Mouse (Mus musculus) stomach, embryonic 15.5 days (tissue): ENCODE results near the gene Shld1. TPM values are rescaled to one million over a fixed set of nuclear protein-coding genes. Genes with fewer than 3 reads are reported as not detected.

Experiments
- ATAC-seq: fragments of 200-750 bp; cut with Nextera tagmentation; 2 replicates; pipeline ENCODE4 v1.8.0; 2017; ENCODE audit warnings: low read depth, moderate number of reproducible peaks, moderate TSS enrichment; ENCODE audit not compliant: insufficient read depth, low FRiP score
- H3K27ac ChIP-seq: fragments of 300-500 bp; sonication (generic); 2 replicates; pipeline ENCODE4 v1.5.1; 2015; ENCODE audit warnings: mild to moderate bottlenecking, inconsistent platforms
- H3K27me3 ChIP-seq: fragments of 300-500 bp; sonication (generic); replicated peaks from 2 replicates; pipeline ENCODE4 v1.6.1; 2015; ENCODE audit warnings: inconsistent platforms
- H3K36me3 ChIP-seq: fragments of 300-500 bp; sonication (generic); 2 replicates; pipeline ENCODE4 v1.6.1; 2015; ENCODE audit warnings: inconsistent platforms
- H3K4me1 ChIP-seq: fragments of 300-500 bp; sonication (generic); 2 replicates; pipeline ENCODE4 v1.6.1; 2015; ENCODE audit warnings: inconsistent platforms
- H3K4me2 ChIP-seq: fragments of 300-500 bp; sonication (generic); 2 replicates; pipeline ENCODE4 v1.6.1; 2015; ENCODE audit warnings: mild to moderate bottlenecking, inconsistent platforms
- H3K4me3 ChIP-seq: fragments of 300-500 bp; sonication (generic); replicated peaks from 2 replicates; pipeline ENCODE4 v1.5.1; 2015; ENCODE audit warnings: inconsistent platforms
- H3K9ac ChIP-seq: fragments of 300-500 bp; sonication (generic); 2 replicates; pipeline ENCODE4 v1.6.1; 2015; ENCODE audit warnings: inconsistent platforms
- H3K9me3 ChIP-seq: fragments of 300-500 bp; sonication (generic); 2 replicates; pipeline ENCODE4 v1.6.1; 2016; ENCODE audit warnings: inconsistent platforms
- WGBS: fragments of 180-500 bp; shearing (Covaris S2); methylation state at CpG from one replicate; pipeline ENCODE4 v1.1.7; 2015; 5-methylcytosine and 5-hydroxymethylcytosine counted together
- polyA plus RNA-seq: library from polyadenylated mRNA; unstranded; fragments of >200 nt; fragmentation: Nextera tagmentation; extraction: Ambion mirVana; gene quantifications from 2 replicates; pipeline ENCODE4 v1.2.1, GENCODE M21; 2015

The Shld1 gene
- 12.1 and 13.6 TPM in 2 replicates for polyA plus RNA-seq

- Histone ChIP-seq H3K4me3 (peak within 1 kb of the TSS; percentile 60), H3K4me2 (peak within 1 kb of the TSS; percentile 54), H3K27me3 (no peaks in the 10 kb centered on the region), H3K9ac (no peak within 1 kb of the TSS), H3K4me1 (0 out of 2 replicates have a peak, but pooled peaks cover 6% of the 10 kb centered on the region), H3K27ac (peak within 1 kb of the TSS; percentile 77), H3K9me3 (no peaks in the 10 kb centered on the region), H3K36me3 (no peaks in the 10 kb centered on the region)
- 8% methylated on average over 33 of the region's 33 CpGs for WGBS
- ATAC-seq = peak; percentile 89
Observed at GRCm38 (mm10) chr2:132686756-132687737, at the start of gene Shld1. Gene Shld1, plus strand, starts transcription at chr2:132686931.

GRCm38 (mm10) chr2:132638306-132638705, 48.4 kb upstream of the Shld1 start:
- Histone ChIP-seq H3K4me1 (no peaks in the 10 kb centered on the region), H3K27ac (no peak overlapping the region), H3K4me3 (no peak overlapping the region), H3K4me2 (no peak overlapping the region), H3K9ac (no peak overlapping the region), H3K9me3 (no peaks in the 10 kb centered on the region), H3K27me3 (no peaks in the 10 kb centered on the region), H3K36me3 (no peaks in the 10 kb centered on the region)
- no peak for ATAC-seq
- 85% methylated on average over 6 of the region's 6 CpGs for WGBS

GRCm38 (mm10) chr2:132639337-132639736, 47.4 kb upstream of the Shld1 start:
- no peaks in the 10 kb centered on the region for H3K4me1 ChIP-seq
- no peaks in the 10 kb centered on the region for H3K9me3 ChIP-seq
- H3K27ac ChIP-seq = no peak overlapping the region
- no peak overlapping the region for H3K4me3 ChIP-seq
- no peak overlapping the region for H3K4me2 ChIP-seq
- WGBS = 56% methylated on average over 7 of the region's 7 CpGs
- no peak for ATAC-seq
- H3K27me3 ChIP-seq = no peaks in the 10 kb centered on the region
- no peaks in the 10 kb centered on the region for H3K36me3 ChIP-seq
- no peak overlapping the region for H3K9ac ChIP-seq

GRCm38 (mm10) chr2:132641196-132641595, 45.5 kb upstream of the Shld1 start:
- Histone ChIP-seq H3K9ac (no peak overlapping the region), H3K4me1 (no peaks in the 10 kb centered on the region), H3K4me2 (no peak overlapping the region), H3K9me3 (no peaks in the 10 kb centered on the region), H3K27ac (no peak overlapping the region), H3K4me3 (no peak overlapping the region), H3K27me3 (no peaks in the 10 kb centered on the region), H3K36me3 (no peaks in the 10 kb centered on the region)
- no peak for ATAC-seq
- 44% methylated on average over 3 of the region's 3 CpGs for WGBS

- Histone ChIP-seq H3K36me3 (no peaks in the 10 kb centered on the region), H3K27ac (no peak overlapping the region), H3K9ac (no peak overlapping the region), H3K4me2 (no peak overlapping the region), H3K4me1 (no peaks in the 10 kb centered on the region), H3K4me3 (no peak overlapping the region), H3K9me3 (no peaks in the 10 kb centered on the region), H3K27me3 (no peaks in the 10 kb centered on the region)
- WGBS = 43% methylated on average over 4 of the region's 4 CpGs
- no peak for ATAC-seq
Observed at GRCm38 (mm10) chr2:132643161-132643560, 43.6 kb upstream of the Shld1 start.

GRCm38 (mm10) chr2:132646856-132647745, 39.6 kb upstream of the Shld1 start:
- Histone ChIP-seq H3K4me3 (no peak overlapping the region), H3K4me2 (no peak overlapping the region), H3K27ac (no peak overlapping the region), H3K9me3 (no peaks in the 10 kb centered on the region), H3K36me3 (no peaks in the 10 kb centered on the region), H3K27me3 (no peaks in the 10 kb centered on the region), H3K9ac (no peak overlapping the region), H3K4me1 (no peaks in the 10 kb centered on the region)
- 65% methylated on average over 17 of the region's 17 CpGs for WGBS
- no peak for ATAC-seq

GRCm38 (mm10) chr2:132649352-132649870, 37.3 kb upstream of the Shld1 start:
- Histone ChIP-seq H3K4me3 (no peak overlapping the region), H3K9ac (no peak overlapping the region), H3K4me1 (no peaks in the 10 kb centered on the region), H3K4me2 (no peak overlapping the region), H3K27me3 (no peaks in the 10 kb centered on the region), H3K9me3 (no peaks in the 10 kb centered on the region), H3K27ac (no peak overlapping the region), H3K36me3 (no peaks in the 10 kb centered on the region)
- ATAC-seq = no peak
- 78% methylated on average over 10 of the region's 10 CpGs for WGBS

GRCm38 (mm10) chr2:132650546-132650945, 36.2 kb upstream of the Shld1 start:
- Histone ChIP-seq H3K4me1 (no peaks in the 10 kb centered on the region), H3K36me3 (no peaks in the 10 kb centered on the region), H3K4me3 (no peak overlapping the region), H3K27ac (no peak overlapping the region), H3K27me3 (no peaks in the 10 kb centered on the region), H3K9ac (no peak overlapping the region), H3K4me2 (no peak overlapping the region), H3K9me3 (no peaks in the 10 kb centered on the region)
- no peak for ATAC-seq
- 49% methylated on average over 2 of the region's 2 CpGs for WGBS

GRCm38 (mm10) chr2:132652476-132652875, 34.3 kb upstream of the Shld1 start:
- H3K27ac ChIP-seq = no peak overlapping the region
- no peak for ATAC-seq
- H3K4me3 ChIP-seq = no peak overlapping the region
- no peaks in the 10 kb centered on the region for H3K9me3 ChIP-seq
- WGBS = 51% methylated on average over 10 of the region's 10 CpGs
- no peaks in the 10 kb centered on the region for H3K4me1 ChIP-seq
- H3K4me2 ChIP-seq = no peak overlapping the region
- no peaks in the 10 kb centered on the region for H3K27me3 ChIP-seq
- H3K9ac ChIP-seq = no peak overlapping the region
- H3K36me3 ChIP-seq = no peaks in the 10 kb centered on the region

- ATAC-seq = no peak
- H3K9ac ChIP-seq = no peak overlapping the region
- no peak overlapping the region for H3K27ac ChIP-seq
- H3K4me1 ChIP-seq = no peaks in the 10 kb centered on the region
- H3K4me2 ChIP-seq = no peak overlapping the region
- WGBS = 79% methylated on average over 6 of the region's 6 CpGs
- H3K4me3 ChIP-seq = no peak overlapping the region
- H3K9me3 ChIP-seq = no peaks in the 10 kb centered on the region
- H3K27me3 ChIP-seq = no peaks in the 10 kb centered on the region
- no peaks in the 10 kb centered on the region for H3K36me3 ChIP-seq
Observed at GRCm38 (mm10) chr2:132654834-132655495, 31.8 kb upstream of the Shld1 start.

- Histone ChIP-seq H3K9me3 (no peaks in the 10 kb centered on the region), H3K9ac (no peak overlapping the region), H3K4me1 (no peaks in the 10 kb centered on the region), H3K27me3 (no peaks in the 10 kb centered on the region), H3K4me2 (no peak overlapping the region), H3K36me3 (no peaks in the 10 kb centered on the region), H3K27ac (no peak overlapping the region), H3K4me3 (no peak overlapping the region)
- 59% methylated on average over 2 of the region's 2 CpGs for WGBS
- ATAC-seq = no peak
Observed at GRCm38 (mm10) chr2:132657186-132657585, 29.5 kb upstream of the Shld1 start.
